Mouse (Mus musculus) liver, adult (tissue): ENCODE data around the gene Gm12184.

ENCODE experiments used
- GATA4 ChIP-seq: IDR thresholded peaks from 2 replicates; pipeline ENCODE4 v1.6.1; 2014; ENCODE audit warnings: mild to moderate bottlenecking, low read length; ENCODE audit not compliant: insufficient replicate concordance

Gm12184 gene

GRCm38 (mm10) chr11:48816281-48816781 is 10.1 kb downstream of the Gm12184 start:
- TF ChIP-seq GATA4 = no peak

GRCm38 (mm10) chr11:48815851-48816250 is 10.6 kb downstream of the Gm12184 start:
- no peak for TF ChIP-seq GATA4

- TF ChIP-seq GATA4 = peak; percentile 73; the same call in 1 of the 2 replicates
These were observed 12.7 kb downstream of the Gm12184 start for GRCm38 (mm10) chr11:48813782-48814181.

GRCm38 (mm10) chr11:48810142-48810541 is 16.3 kb downstream of the Gm12184 start:
- no peak for TF ChIP-seq GATA4

GRCm38 (mm10) chr11:48809434-48809830 is 17.0 kb downstream of the Gm12184 start:
- TF ChIP-seq GATA4 = no peak

- TF ChIP-seq GATA4 = no peak
These were observed 17.6 kb downstream of the Gm12184 start for GRCm38 (mm10) chr11:48808737-48809433.

- no peak for TF ChIP-seq GATA4
These were observed 18.2 kb downstream of the Gm12184 start for GRCm38 (mm10) chr11:48808304-48808646.

- no peak for TF ChIP-seq GATA4
These were observed 18.7 kb downstream of the Gm12184 start for GRCm38 (mm10) chr11:48807563-48808303.

GRCm38 (mm10) chr11:48806856-48807562 is 19.4 kb downstream of the Gm12184 start:
- TF ChIP-seq GATA4 = no peak

- no peak for TF ChIP-seq GATA4
These were observed 21.5 kb downstream of the Gm12184 start for GRCm38 (mm10) chr11:48804922-48805321.

GRCm38 (mm10) chr11:48803988-48804387 is 22.5 kb downstream of the Gm12184 start:
- TF ChIP-seq GATA4 = no peak

- no peak for TF ChIP-seq GATA4
These were observed 24.4 kb downstream of the Gm12184 start for GRCm38 (mm10) chr11:48801831-48802772.

GRCm38 (mm10) chr11:48799921-48800701 is 26.3 kb downstream of the Gm12184 start, which contains the start of gene Rack1:
Gene Rack1 (plus strand): TSS chr11:48800332.
- TF ChIP-seq GATA4 = peak; percentile 89; the same call in 1 of the 2 replicates
